Mouse (Mus musculus): ENCODE measurements around the gene Uap1l1. TPM values are rescaled to one million over a fixed set of nuclear protein-coding genes. Genes with fewer than 3 reads are reported as not detected.

Uap1l1 gene
- polyA plus RNA-seq, 1 experiment from 2014 or later = 4.4 TPM

GRCm38 (mm10) chr2:25332286-25333160 lies 33.0 kb downstream of the Uap1l1 start, which contains the start of gene Man1b1:
Gene Man1b1, plus strand, starts transcription at chr2:25332338.
- peaks cover 30% of the 10 kb centered on the region for H3K4me1 ChIP-seq (replicated peaks)
- H3K27me3 ChIP-seq = no peaks in the 10 kb centered on the region
- WGBS = under 1% methylated on average over 78 of the region's 78 CpGs
- H3K9me3 ChIP-seq = no peaks in the 10 kb centered on the region
- peak within 1 kb of the TSS; percentile 94 for H3K4me3 ChIP-seq (replicated peaks)
- peak within 1 kb of the TSS; percentile 90 for H3K9ac ChIP-seq (replicated peaks)
- peak; percentile 99 for ATAC-seq
- H3K27ac ChIP-seq = peak within 1 kb of the TSS; percentile 87
- peaks cover 38% of the 10 kb centered on the region for H3K36me3 ChIP-seq
- peak within 1 kb of the TSS; percentile 97 for H3K4me2 ChIP-seq (replicated peaks)

- 63% methylated on average over 9 of the region's 9 CpGs for WGBS
- Histone ChIP-seq H3K4me3 (replicated peaks) (peak overlapping the region; percentile 94), H3K36me3 (peaks cover 28% of the 10 kb centered on the region), H3K4me1 (replicated peaks) (peaks cover 30% of the 10 kb centered on the region), H3K27ac (no peak overlapping the region), H3K4me2 (replicated peaks) (peak overlapping the region; percentile 66), H3K27me3 (peaks cover 1% of the 10 kb centered on the region; the same call in 1 of the 2 replicates), H3K9ac (replicated peaks) (peak overlapping the region; percentile 90), H3K9me3 (no peaks in the 10 kb centered on the region)
- ATAC-seq = no peak
These were observed 34.0 kb downstream of the Uap1l1 start for GRCm38 (mm10) chr2:25331470-25331869.

- no peaks in the 10 kb centered on the region for H3K9me3 ChIP-seq
- H3K27ac ChIP-seq = no peak overlapping the region
- no peak for ATAC-seq
- H3K36me3 ChIP-seq = no peaks in the 10 kb centered on the region
- H3K9ac ChIP-seq (replicated peaks) = no peak overlapping the region
- 37% methylated on average over 7 of the region's 7 CpGs for WGBS
- peaks cover 8% of the 10 kb centered on the region; the same call in 1 of the 2 replicates for H3K27me3 ChIP-seq
- H3K4me1 ChIP-seq (replicated peaks) = peaks cover 13% of the 10 kb centered on the region
- no peak overlapping the region for H3K4me2 ChIP-seq (replicated peaks)
- no peak overlapping the region for H3K4me3 ChIP-seq (replicated peaks)
These were observed 37.0 kb downstream of the Uap1l1 start for GRCm38 (mm10) chr2:25328440-25328839.

GRCm38 (mm10) chr2:25326036-25326435 lies 39.4 kb downstream of the Uap1l1 start:
- H3K9ac ChIP-seq (replicated peaks) = no peak overlapping the region
- H3K9me3 ChIP-seq = no peaks in the 10 kb centered on the region
- peaks cover under 1% of the 10 kb centered on the region for H3K4me1 ChIP-seq (replicated peaks)
- H3K27me3 ChIP-seq = peaks cover 21% of the 10 kb centered on the region
- no peaks in the 10 kb centered on the region for H3K36me3 ChIP-seq
- ATAC-seq = no peak
- no peak overlapping the region for H3K4me2 ChIP-seq (replicated peaks)
- H3K4me3 ChIP-seq (replicated peaks) = no peak overlapping the region
- WGBS = 78% methylated on average over 2 of the region's 2 CpGs
- no peak overlapping the region for H3K27ac ChIP-seq

GRCm38 (mm10) chr2:25320084-25320483 lies 45.4 kb downstream of the Uap1l1 start:
- Histone ChIP-seq H3K27me3 (peaks cover 75% of the 10 kb centered on the region), H3K27ac (no peak overlapping the region), H3K4me2 (replicated peaks) (no peak overlapping the region), H3K9me3 (no peaks in the 10 kb centered on the region), H3K4me3 (replicated peaks) (no peak overlapping the region), H3K9ac (replicated peaks) (no peak overlapping the region), H3K4me1 (replicated peaks) (peaks cover 20% of the 10 kb centered on the region), H3K36me3 (no peaks in the 10 kb centered on the region)
- WGBS = 45% methylated on average over 2 of the region's 2 CpGs
- ATAC-seq = no peak

GRCm38 (mm10) chr2:25318971-25319773 lies 46.3 kb downstream of the Uap1l1 start, which contains the start of gene Grin1:
Gene Grin1, minus strand, starts transcription at chr2:25319187.
- peak; percentile 85 for ATAC-seq
- Histone ChIP-seq H3K4me1 (replicated peaks) (peaks cover 20% of the 10 kb centered on the region), H3K27me3 (peaks cover 79% of the 10 kb centered on the region), H3K27ac (peak within 1 kb of the TSS; percentile 70), H3K9ac (replicated peaks) (peak within 1 kb of the TSS; percentile 69), H3K9me3 (no peaks in the 10 kb centered on the region), H3K4me3 (replicated peaks) (peak within 1 kb of the TSS; percentile 55), H3K4me2 (replicated peaks) (peak within 1 kb of the TSS; percentile 69), H3K36me3 (no peaks in the 10 kb centered on the region)
- 9% methylated on average over 57 of the region's 58 CpGs for WGBS

GRCm38 (mm10) chr2:25318119-25318966 lies 47.1 kb downstream of the Uap1l1 start:
- Histone ChIP-seq H3K4me3 (replicated peaks) (peak overlapping the region; percentile 55), H3K27me3 (peaks cover 87% of the 10 kb centered on the region), H3K4me2 (replicated peaks) (peak overlapping the region; percentile 69), H3K9me3 (no peaks in the 10 kb centered on the region), H3K36me3 (peaks cover 1% of the 10 kb centered on the region; the same call in 1 of the 2 replicates), H3K27ac (peak overlapping the region; percentile 70), H3K4me1 (replicated peaks) (peaks cover 20% of the 10 kb centered on the region), H3K9ac (replicated peaks) (peak overlapping the region; percentile 69)
- peak; percentile 72 for ATAC-seq
- 7% methylated on average over 31 of the region's 31 CpGs for WGBS

- Histone ChIP-seq H3K27me3 (peaks cover 98% of the 10 kb centered on the region), H3K27ac (no peak overlapping the region), H3K9me3 (no peaks in the 10 kb centered on the region), H3K4me1 (replicated peaks) (no peaks in the 10 kb centered on the region), H3K4me3 (replicated peaks) (no peak overlapping the region), H3K9ac (replicated peaks) (no peak overlapping the region), H3K36me3 (peaks cover 17% of the 10 kb centered on the region), H3K4me2 (replicated peaks) (no peak overlapping the region)
- no peak for ATAC-seq
- WGBS = 8% methylated on average over 11 of the region's 11 CpGs
These were observed 54.0 kb downstream of the Uap1l1 start for GRCm38 (mm10) chr2:25311491-25311891.

- no peaks in the 10 kb centered on the region for H3K9me3 ChIP-seq
- no peaks in the 10 kb centered on the region for H3K4me1 ChIP-seq (replicated peaks)
- no peak for ATAC-seq
- peaks cover 17% of the 10 kb centered on the region for H3K36me3 ChIP-seq
- no peak overlapping the region for H3K4me2 ChIP-seq (replicated peaks)
- no peak overlapping the region for H3K27ac ChIP-seq
- peaks cover 98% of the 10 kb centered on the region for H3K27me3 ChIP-seq
- H3K9ac ChIP-seq (replicated peaks) = no peak overlapping the region
- 3% methylated on average over 22 of the region's 22 CpGs for WGBS
- H3K4me3 ChIP-seq (replicated peaks) = no peak overlapping the region
These were observed 54.5 kb downstream of the Uap1l1 start for GRCm38 (mm10) chr2:25310969-25311368.

GRCm38 (mm10) chr2:25310180-25310579 lies 55.3 kb downstream of the Uap1l1 start:
- peaks cover 99% of the 10 kb centered on the region for H3K27me3 ChIP-seq
- no peak overlapping the region for H3K27ac ChIP-seq
- H3K4me1 ChIP-seq (replicated peaks) = peaks cover 5% of the 10 kb centered on the region; the same call in 1 of the 2 replicates
- H3K4me2 ChIP-seq (replicated peaks) = no peak overlapping the region
- H3K9me3 ChIP-seq = no peaks in the 10 kb centered on the region
- no peak overlapping the region for H3K9ac ChIP-seq (replicated peaks)
- 58% methylated on average over 10 of the region's 10 CpGs for WGBS
- H3K36me3 ChIP-seq = peaks cover 17% of the 10 kb centered on the region
- H3K4me3 ChIP-seq (replicated peaks) = no peak overlapping the region
- ATAC-seq = no peak
